Mouse (Mus musculus) granulocyte monocyte progenitor cell, adult 5-6 weeks (primary cell): Measurements from ENCODE around the gene Hecw2. TPM values are rescaled to one million over a fixed set of nuclear protein-coding genes. Genes with fewer than 3 reads are reported as not detected.

ENCODE experiments used
- ATAC-seq: replicated peaks from 2 replicates; pipeline ENCODE4 v1.8.0; 2016; ENCODE audit warnings: mild to moderate bottlenecking, moderate TSS enrichment, inconsistent platforms; ENCODE audit not compliant: poor library complexity, severe bottlenecking
- total RNA-seq, 2 experiments: library from RNA; stranded (forward) in 1 of 2; stranded (reverse) in 1 of 2; fragments of 200-712, 200-1000 nt in 1 of 2; fragments of >200 nt in 1 of 2; fragmentation: Nextera tagmentation in 1 of 2; gene quantifications; 2 replicates each; pipeline ENCODE4 v1.2.3; 2014 to 2017

The Hecw2 gene
- total RNA-seq, 2 experiments from 2014 or later: not detected

DNA sequence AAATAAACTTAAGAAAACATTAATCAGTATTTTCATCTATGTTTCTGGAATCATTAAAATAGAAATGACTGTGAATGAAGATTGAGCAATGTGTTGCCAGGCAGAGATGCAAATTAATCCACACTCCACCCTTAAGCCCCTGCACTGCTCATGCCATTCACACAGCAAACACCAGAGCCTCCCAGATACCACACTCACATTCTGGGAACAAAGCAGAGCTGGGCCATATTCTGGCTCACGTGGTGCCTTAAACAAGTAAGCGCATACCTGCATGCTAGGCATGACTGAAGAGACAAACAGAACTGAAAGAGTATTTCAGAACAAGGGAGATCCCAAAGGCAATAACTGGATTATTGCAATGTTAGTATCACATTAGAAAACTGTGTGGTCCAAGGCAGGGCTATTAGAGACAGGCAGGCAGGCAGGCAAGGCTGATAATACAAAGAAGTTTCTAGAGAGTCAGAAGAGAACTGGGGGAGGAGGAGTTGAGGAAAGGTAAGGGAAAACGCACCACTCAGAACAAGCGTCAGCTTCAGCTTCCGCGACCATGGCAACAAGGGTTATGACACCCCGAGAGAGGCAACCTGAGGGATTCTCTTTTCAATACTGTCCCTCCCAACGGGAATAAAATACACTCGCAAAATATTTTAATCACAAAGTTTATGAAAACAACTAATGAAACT is 75.2 kb downstream of the Hecw2 start:
- no peak for ATAC-seq

DNA sequence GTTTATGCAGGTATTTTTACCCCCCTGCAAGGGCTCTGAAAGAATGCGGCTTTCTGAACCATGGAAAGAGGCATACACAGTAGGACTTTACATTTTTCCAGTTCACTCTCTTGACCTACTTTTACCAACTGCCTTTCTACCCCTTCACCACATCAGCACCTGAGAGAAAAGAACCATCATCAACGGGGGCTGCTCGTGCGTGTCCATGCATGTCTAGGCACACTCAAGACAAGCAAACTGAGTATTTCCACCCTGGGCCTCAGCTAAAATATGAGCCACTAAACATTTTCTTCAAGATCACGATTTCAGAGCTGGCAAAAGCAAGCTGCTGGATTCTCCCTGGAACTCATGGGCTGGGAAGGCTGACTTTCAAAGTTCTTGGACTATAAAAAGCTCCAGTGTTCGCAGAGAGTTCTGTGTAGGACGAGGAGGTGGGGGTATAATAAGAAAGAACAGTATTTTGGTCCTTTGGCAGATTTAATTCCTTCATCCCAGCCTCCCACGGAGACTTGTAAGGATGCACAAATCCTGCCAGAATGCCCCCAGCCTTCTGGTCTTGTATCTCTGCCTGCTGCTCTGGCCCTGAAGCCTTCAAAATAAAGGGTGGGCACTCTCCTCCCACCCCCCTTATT is 76.5 kb downstream of the Hecw2 start:
- no peak for ATAC-seq

DNA sequence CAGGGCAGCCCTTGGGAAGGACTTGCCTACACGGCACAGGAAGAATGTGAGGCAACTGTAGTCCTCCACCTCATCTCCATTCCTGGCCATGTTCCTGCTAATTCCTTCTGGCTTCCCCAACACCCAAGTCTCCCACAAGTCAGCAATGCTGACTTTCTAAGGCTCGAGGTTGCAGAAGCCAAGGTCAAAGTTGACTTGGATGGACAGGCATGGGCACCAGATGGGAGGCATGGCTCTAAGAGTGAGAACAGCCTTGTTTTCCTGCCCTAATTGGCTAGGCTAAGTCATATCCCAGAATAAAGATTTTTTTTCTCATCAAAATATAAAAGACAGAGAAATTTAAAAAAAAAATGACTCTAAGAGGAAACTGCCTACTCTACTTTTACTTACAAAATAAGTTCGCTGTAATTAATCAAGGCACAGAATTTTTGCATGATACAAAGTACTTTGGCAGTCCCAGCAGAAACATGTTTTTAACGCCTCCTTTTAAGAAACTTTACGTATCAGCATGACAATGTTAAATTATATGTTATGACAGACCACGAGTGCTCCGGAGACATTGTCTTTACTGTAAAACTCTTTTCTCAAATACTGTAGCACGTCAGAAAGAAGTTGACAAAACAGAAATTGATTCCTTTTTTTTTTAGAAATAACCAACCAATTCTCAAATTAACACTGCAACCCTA is 83.9 kb downstream of the Hecw2 start:
- ATAC-seq: no peak

DNA sequence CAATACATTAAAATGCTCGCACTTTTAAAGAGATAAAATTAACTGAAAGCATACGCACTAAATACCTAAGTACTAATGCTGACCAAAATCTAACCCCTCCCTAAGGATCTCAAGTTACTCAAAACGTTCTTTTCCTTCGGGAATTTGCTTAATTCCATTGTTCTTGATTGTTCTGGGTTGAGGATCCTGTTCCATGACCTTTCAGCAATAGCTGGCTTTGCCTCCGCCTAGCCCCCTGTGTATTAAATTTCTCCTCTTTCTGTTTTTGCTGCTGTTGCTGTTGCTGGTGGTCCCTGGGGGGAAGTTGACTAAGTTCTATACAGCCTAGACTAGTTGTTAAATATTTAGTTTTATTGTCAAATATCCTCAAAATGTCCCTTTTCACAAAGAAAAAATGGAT is 85.7 kb downstream of the Hecw2 start:
- no peak for ATAC-seq

DNA sequence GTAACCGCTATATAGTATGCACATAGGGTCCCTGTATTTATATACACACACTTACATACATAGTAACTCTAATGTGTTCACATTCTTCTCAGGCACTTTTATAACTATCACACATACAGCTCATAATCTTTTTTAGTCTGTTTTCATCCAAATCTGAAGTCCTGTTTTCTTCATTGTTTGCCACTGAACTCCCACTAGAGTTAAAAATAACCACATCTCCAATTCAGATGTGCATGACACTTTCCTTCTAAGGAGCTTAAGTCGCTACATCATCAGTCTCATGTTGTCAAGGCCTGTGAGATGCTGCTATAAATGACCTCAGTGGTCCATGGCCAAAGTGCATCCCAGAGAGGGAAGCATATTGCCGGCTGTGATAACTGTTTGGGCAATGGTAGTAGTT is 88.2 kb downstream of the Hecw2 start:
- no peak for ATAC-seq

DNA sequence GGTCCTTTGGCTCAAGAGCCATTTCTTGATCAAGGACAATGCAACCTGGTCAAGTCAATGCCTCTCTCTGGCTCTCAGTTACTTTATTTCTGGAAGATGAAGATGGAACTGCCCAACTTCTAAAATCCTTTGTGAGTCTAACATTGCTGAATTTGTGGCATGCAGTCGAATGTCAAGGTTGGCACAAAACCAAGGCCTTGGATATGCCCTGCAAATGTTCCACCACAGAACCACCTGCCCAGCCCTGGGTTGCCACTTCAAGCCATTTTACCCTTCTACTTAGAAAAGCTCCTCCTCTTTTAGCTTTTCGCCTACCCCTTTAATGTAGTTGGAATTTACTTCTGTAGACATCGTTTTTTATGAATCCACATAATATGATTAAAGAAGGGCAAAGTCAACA is 115.3 kb downstream of the Hecw2 start:
- no peak for ATAC-seq

DNA sequence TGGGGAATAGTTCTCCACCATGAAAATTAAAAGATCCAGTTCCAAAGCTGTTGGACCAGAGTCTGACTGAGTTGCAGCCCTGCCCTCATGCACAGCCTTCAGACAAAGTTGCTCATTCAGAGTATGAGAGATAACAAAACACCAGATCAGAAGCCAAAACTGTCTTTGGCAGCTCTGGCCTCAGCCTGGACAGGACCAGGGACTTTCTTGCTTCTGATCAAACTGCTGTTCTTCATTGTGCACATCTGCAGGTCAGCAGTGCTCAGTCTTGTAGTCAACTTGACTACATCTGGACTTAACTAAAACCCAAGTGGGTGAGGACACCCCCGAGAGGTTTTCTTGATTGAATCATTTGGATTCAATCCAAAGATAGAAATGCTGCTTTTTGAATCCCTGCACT is 120.5 kb downstream of the Hecw2 start:
- ATAC-seq: no peak

DNA sequence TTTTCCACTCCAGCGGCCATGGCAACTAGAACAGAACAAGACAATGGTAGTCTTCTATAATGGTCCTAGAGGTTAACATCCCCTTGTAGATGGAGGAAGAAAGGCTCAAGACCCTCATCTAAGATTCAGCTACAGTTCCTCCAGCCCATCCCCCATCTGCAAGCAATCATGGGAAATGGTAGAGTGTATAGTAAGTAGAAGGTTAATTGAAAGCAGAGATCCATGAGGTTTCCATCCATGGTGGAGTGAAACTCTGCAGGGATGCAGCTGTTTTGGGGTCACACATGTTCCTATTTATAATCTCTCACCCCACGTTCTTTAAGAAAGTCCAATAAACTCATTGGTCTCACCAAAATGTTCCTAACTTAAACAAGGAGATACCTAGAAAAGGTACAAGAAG is 124.8 kb downstream of the Hecw2 start:
- ATAC-seq: no peak

GRCm38 (mm10) chr1:54068248-54068647 is 126.7 kb downstream of the Hecw2 start:
- no peak; the same call in 1 of the 2 replicates for ATAC-seq

DNA sequence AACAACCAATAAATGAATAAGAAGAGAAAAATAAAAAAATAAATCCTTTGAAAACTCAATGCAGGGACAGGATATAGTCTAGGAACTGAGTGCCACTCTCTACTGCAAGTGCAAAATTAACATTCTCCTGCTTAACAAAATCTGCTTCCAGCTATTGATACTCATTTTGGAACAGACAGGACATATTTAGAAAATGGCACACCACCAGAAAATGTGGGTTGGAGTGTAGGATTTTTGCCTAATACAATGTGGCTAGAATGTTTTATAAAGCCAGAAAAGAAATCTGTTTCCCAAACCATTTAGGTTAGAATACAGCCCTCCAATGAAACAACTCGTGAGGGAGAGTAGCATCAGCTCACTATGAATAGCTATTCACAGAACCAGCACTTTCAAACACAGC is 129.5 kb downstream of the Hecw2 start:
- no peak for ATAC-seq

GRCm38 (mm10) chr1:54061078-54061477 is 133.9 kb downstream of the Hecw2 start:
- ATAC-seq: no peak

DNA sequence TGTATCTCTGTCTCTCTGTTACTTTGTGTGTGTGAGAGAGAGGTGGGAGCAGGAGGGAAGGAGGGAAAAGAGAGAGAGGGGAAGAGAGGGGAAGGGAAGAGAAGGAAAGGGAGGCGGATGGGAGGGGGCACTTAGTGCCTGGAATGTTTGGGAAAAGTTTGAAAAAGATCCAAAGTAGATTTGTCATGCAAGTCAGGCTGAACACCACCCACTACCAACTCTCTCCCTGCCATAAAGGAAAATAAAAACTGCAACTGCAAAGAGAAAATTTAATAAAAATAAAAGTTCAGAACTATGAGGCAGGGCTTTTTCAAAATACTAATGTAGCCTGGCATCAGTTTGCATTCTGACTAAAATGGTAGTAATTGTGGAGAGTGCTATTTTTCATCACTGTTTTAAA is 135.2 kb downstream of the Hecw2 start:
- ATAC-seq: no peak

- ATAC-seq: no peak
Measured at GRCm38 (mm10) chr1:54052771-54053170, 142.2 kb downstream of the Hecw2 start.

- ATAC-seq: no peak
Measured at GRCm38 (mm10) chr1:54046923-54047322, 148.0 kb downstream of the Hecw2 start.

GRCm38 (mm10) chr1:54039062-54039461 is 155.9 kb downstream of the Hecw2 start:
- peak; percentile 63 for ATAC-seq

DNA sequence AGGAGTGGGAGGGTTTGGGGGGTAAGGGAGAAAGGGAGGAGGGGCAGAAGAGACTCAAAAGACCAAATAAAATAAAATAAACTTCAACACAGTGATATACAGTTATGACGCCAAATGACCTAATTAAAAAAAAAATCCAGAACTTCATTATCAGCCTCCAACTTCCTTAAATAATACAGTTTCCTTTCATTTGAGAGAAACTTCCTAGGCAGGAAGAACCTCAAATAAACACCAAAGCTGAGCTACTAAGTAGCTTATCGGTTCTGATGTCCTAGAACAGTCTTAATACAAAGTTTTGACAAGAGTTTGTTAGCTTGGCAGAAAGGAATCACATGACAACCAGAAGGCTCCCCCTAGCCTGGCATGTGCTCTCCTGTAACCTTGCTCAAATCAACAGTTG is 177.3 kb downstream of the Hecw2 start:
- ATAC-seq: no peak

- ATAC-seq: no peak
Measured at GRCm38 (mm10) chr1:54015739-54016138, 179.2 kb downstream of the Hecw2 start.

GRCm38 (mm10) chr1:54012414-54012813 is 182.6 kb downstream of the Hecw2 start:
- no peak for ATAC-seq

GRCm38 (mm10) chr1:54009418-54010064 is 185.4 kb downstream of the Hecw2 start:
- ATAC-seq: no peak

- ATAC-seq: no peak
Measured at GRCm38 (mm10) chr1:54005860-54006386, 189.0 kb downstream of the Hecw2 start.

DNA sequence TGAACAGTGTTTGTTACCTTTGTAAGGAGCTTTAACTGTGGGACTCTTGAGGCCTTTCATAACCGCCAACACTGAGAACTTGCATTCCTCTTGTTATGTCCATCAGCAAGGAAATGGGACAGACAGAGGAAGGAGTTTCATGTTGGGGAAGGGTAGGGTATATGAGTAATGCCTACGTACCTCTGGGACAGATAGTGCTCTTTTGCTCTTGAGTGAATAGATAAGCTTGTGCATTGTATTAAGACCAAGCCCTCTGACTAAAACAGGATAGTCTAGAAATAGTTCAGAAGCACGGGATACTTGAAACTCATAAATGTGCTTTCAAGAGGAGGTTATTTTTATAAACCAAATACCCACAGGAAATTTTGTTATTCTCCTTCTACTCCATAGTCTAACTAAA is 191.7 kb downstream of the Hecw2 start:
- no peak for ATAC-seq
